Mouse (Mus musculus) bone marrow macrophage, adult 2 months (primary cell): Measurements from ENCODE around the gene Neurl3.

Experiments used
- CTCF ChIP-seq: IDR thresholded peaks from 2 replicates; pipeline ENCODE4 v1.5.1; 2012; ENCODE audit warnings: low read depth, mild to moderate bottlenecking, low read length, moderate library complexity
- POLR2A ChIP-seq: IDR thresholded peaks from 2 replicates; pipeline ENCODE4 v1.6.1; 2012; ENCODE audit warnings: mild to moderate bottlenecking, low read depth, low read length, borderline replicate concordance

- no peak for TF ChIP-seq CTCF
- TF ChIP-seq POLR2A: no peak
These were observed 34.5 kb upstream of the Neurl3 start for GRCm38 (mm10) chr1:36308966-36309475.
